In genomic region chr5:112924806-112925205, GRCm38 (mm10) we compare ENCODE assay signal across 23 mouse cellular contexts. TPM values are rescaled to one million over a fixed set of nuclear protein-coding genes. Genes with fewer than 3 reads are reported as not detected.
"Had no signal": no experiment of that assay in that cellular context is flagged by ENCODE, and none has a peak within 500 bp of the region (broad histone marks: within the 10 kb centered on the region; RNA-seq: fewer than 3 reads in every experiment).

No protein-coding gene starts in this region.

- DNase-seq: forebrain, postnatal 0 days; gastrocnemius, postnatal 36 days; heart, adult 11 months; heart, adult 2 months; heart, postnatal 14 days; heart, postnatal 36 days; layer of hippocampus, adult 9-11 months; layer of hippocampus, postnatal 36 days; left cerebral cortex, postnatal 4 days; lung, adult 18-20 months had no signal

- H3K9me3 ChIP-seq: forebrain, embryonic 15.5 days; heart, embryonic 13.5 days; heart, embryonic 15.5 days; hindbrain, embryonic 13.5 days; hindbrain, embryonic 15.5 days; limb, embryonic 13.5 days; limb, embryonic 15.5 days; liver, embryonic 12.5 days had no signal

- H3K27me3 ChIP-seq: forebrain, embryonic 15.5 days; heart, embryonic 13.5 days; heart, embryonic 15.5 days; hindbrain, embryonic 15.5 days; limb, embryonic 13.5 days; limb, embryonic 15.5 days; liver, embryonic 12.5 days had no signal

- H3K27ac ChIP-seq: forebrain, embryonic 15.5 days; heart, adult 2 months; heart, embryonic 13.5 days; heart, embryonic 15.5 days; hindbrain, embryonic 13.5 days; hindbrain, embryonic 15.5 days; hindbrain, postnatal 0 days; limb, embryonic 13.5 days; limb, embryonic 15.5 days; liver, embryonic 12.5 days; liver, embryonic 14.5 days had no signal

- H3K4me1 ChIP-seq: hindbrain, embryonic 15.5 days had no signal

- H3K4me3 ChIP-seq: forebrain, embryonic 15.5 days; heart, adult 2 months; heart, embryonic 13.5 days; heart, embryonic 15.5 days; hindbrain, embryonic 13.5 days; hindbrain, embryonic 15.5 days; limb, embryonic 13.5 days; limb, embryonic 15.5 days; liver, embryonic 12.5 days had no signal

- H3K36me3 ChIP-seq: forebrain, embryonic 15.5 days; liver, embryonic 12.5 days had no signal

- H3K9ac ChIP-seq: forebrain, embryonic 15.5 days; forebrain, postnatal 0 days; heart, embryonic 13.5 days; heart, embryonic 15.5 days; hindbrain, embryonic 13.5 days; hindbrain, embryonic 15.5 days; limb, embryonic 13.5 days; limb, embryonic 15.5 days; liver, embryonic 12.5 days; liver, embryonic 14.5 days had no signal

- ATAC-seq: forebrain, embryonic 15.5 days; forebrain, postnatal 0 days; hindbrain, postnatal 0 days; intestine, embryonic 16.5 days; liver, embryonic 12.5 days had no signal

- H3K4me2 ChIP-seq: forebrain, embryonic 15.5 days; heart, embryonic 11.5 days; heart, embryonic 13.5 days; heart, embryonic 15.5 days; hindbrain, embryonic 13.5 days; hindbrain, embryonic 15.5 days; limb, embryonic 13.5 days; limb, embryonic 15.5 days; liver, embryonic 12.5 days had no signal

RNA-seq across cellular contexts. Expression of gene Myo18b, which starts 28.6 kb away (rescaled TPM):
- total RNA-seq: hematopoietic stem cell, adult 5-6 weeks had no signal
